Mouse (Mus musculus): ENCODE results near the gene Aox2. TPM values are rescaled to one million over a fixed set of nuclear protein-coding genes. Genes with fewer than 3 reads are reported as not detected.

Gene Aox2
- polyA plus RNA-seq, 1 experiment from 2014 or later: not detected

DNA sequence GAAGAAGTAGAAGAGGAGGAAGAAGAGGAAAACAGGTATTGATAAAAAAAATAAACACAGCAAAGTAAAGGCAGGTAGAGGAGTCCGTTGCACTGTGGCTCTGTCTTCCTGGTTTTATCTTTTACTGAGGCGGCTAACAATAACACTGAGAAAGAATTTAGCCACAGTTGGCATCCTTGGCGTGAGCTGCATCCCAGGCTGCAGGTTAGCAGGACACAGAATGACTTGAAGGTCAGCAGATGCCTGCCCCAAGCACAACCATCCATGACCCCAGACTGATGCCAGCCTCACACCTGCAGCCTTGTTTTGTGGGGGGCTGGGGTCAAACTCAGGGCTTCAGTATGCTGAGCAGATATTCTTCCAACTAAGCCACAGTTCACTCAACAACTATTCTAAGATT is 17.8 kb upstream of the Aox2 start:
- Histone ChIP-seq H3K9me3 (no peaks in the 10 kb centered on the region), H3K4me3 (no peak overlapping the region), H3K4me2 (replicated peaks) (no peak overlapping the region), H3K27me3 (replicated peaks) (no peaks in the 10 kb centered on the region), H3K36me3 (no peaks in the 10 kb centered on the region), H3K9ac (no peak overlapping the region), H3K4me1 (no peaks in the 10 kb centered on the region), H3K27ac (no peak overlapping the region)
- WGBS: 77% methylated on average over 3 of the region's 3 CpGs
- ATAC-seq (ENCODE audit: low FRiP score, low read depth): no peak

DNA sequence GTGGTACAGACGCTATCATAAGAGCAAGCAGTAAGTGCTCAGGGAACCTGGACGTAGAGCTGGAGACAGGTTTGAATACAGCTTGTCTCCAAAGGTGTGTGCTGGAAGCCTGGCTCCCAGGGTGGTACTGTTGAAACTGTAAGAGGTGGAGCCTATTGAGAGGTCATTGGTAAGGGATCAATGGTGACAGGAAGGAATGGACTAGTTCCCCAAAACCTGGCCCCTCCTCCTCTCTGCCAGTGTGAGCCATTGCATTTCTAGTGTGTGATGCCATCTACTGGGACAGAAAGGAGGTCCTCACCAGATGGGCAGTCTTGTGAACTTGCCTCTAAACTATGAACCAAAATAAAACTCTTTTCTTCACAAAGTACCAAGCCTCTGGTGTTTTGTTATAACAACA is 9.9 kb upstream of the Aox2 start:
- Histone ChIP-seq H3K4me1 (no peaks in the 10 kb centered on the region), H3K9ac (no peak overlapping the region), H3K4me2 (replicated peaks) (no peak overlapping the region), H3K27ac (no peak overlapping the region), H3K27me3 (replicated peaks) (no peaks in the 10 kb centered on the region), H3K36me3 (no peaks in the 10 kb centered on the region), H3K9me3 (no peaks in the 10 kb centered on the region), H3K4me3 (no peak overlapping the region)
- 85% methylated on average over 2 of the region's 2 CpGs for WGBS
- ATAC-seq (ENCODE audit: low FRiP score, low read depth): no peak

DNA sequence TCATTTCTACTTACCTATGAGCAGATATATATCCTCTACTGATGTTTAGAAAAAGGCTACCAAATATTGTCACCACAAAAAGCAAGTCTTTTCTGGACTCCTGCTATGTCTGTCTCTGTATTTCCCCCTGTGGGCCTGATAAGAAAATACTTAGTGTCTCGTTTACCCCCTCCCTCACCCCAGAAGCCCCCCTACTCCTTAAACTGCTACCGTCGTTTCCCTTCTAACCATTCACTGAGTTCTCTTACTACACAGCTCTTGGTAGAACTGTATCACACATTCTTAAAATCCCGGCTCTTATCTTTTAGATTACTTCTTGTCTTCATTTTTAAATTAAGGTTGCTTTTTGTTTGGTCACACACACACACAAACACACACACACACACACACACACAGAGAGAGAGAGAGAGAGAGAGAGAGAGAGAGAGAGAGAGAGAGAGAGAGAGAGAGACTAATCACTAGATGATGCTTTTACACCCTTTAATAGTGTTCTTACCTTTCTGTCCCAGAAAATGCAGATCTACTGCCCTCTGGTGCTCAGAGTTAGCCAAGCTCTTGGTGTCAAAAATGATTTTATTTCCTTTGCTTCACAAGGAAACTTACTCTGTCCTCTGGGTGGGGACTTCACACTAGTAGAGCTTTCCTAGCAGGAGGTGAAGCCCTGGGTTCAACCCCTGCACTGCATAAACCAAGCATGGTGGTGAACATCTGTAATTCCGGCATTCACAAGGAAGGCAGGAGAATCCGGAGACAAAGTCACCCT is 7.1 kb upstream of the Aox2 start:
- ATAC-seq (ENCODE audit: low FRiP score, low read depth): 0 out of 2 replicates have a peak, but pooled peaks have one; percentile 25
- Histone ChIP-seq H3K4me3 (no peak overlapping the region), H3K27ac (no peak overlapping the region), H3K9me3 (no peaks in the 10 kb centered on the region), H3K27me3 (replicated peaks) (no peaks in the 10 kb centered on the region), H3K9ac (no peak overlapping the region), H3K4me2 (replicated peaks) (no peak overlapping the region), H3K4me1 (no peaks in the 10 kb centered on the region), H3K36me3 (no peaks in the 10 kb centered on the region)
- WGBS: 66% methylated on average over 6 of the region's 6 CpGs

DNA sequence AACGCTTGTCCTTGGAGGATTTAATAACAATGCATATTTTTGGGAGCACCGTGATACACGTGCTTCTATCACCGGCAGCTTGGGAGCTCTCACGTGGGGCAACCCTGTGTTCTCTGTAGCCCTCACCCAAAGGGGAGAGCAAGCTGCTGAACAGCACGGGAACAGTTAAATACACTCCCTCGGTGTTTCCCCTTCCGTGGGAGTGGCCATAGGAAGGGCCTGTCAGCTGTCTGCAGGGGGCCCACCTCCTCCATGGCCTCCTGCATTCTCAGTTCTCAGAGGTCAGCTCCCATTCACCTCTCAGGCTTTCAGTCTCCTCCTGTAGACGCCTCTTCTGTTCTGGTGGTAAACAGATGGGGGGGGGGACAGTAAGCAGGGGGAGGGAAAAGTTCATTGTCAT is 2.2 kb upstream of the Aox2 start:
- no peak overlapping the region for H3K4me3 ChIP-seq
- H3K36me3 ChIP-seq: no peaks in the 10 kb centered on the region
- no peak for ATAC-seq (ENCODE audit: low FRiP score, low read depth)
- no peak overlapping the region for H3K27ac ChIP-seq
- H3K9me3 ChIP-seq: no peaks in the 10 kb centered on the region
- H3K4me2 ChIP-seq (replicated peaks): no peak overlapping the region; the same call in 1 of the 2 replicates
- no peaks in the 10 kb centered on the region for H3K27me3 ChIP-seq (replicated peaks)
- 28% methylated on average over 9 of the region's 9 CpGs for WGBS
- no peaks in the 10 kb centered on the region for H3K4me1 ChIP-seq
- no peak overlapping the region for H3K9ac ChIP-seq

DNA sequence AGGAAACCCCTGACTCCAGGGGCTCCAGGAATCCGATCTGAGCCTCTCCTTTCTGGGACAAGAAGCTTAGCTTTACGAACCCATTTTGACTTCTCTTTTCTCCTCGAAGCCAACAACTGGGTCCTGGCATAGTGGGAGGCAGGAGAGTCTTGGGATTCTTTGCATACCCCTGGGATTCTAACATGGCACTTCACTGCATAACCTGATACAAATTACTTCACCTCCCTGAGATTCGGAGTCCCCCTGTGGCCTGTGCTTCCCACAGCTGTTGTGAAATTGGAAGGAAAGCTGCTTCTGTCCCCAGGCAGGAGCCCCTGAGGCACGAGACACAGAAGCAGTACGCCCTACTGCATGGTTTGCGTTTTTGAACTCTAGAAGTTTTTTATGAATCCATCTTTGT is 387 bp downstream of the Aox2 start:
- ATAC-seq (ENCODE audit: low FRiP score, low read depth): no peak
- H3K9ac ChIP-seq: no peak overlapping the region
- H3K27ac ChIP-seq: no peak overlapping the region
- no peak overlapping the region for H3K4me3 ChIP-seq
- no peak overlapping the region for H3K4me2 ChIP-seq (replicated peaks)
- no peaks in the 10 kb centered on the region for H3K4me1 ChIP-seq
- H3K27me3 ChIP-seq (replicated peaks): no peaks in the 10 kb centered on the region
- H3K9me3 ChIP-seq: no peaks in the 10 kb centered on the region
- H3K36me3 ChIP-seq: no peaks in the 10 kb centered on the region
- 71% methylated on average over 7 of the region's 7 CpGs for WGBS

DNA sequence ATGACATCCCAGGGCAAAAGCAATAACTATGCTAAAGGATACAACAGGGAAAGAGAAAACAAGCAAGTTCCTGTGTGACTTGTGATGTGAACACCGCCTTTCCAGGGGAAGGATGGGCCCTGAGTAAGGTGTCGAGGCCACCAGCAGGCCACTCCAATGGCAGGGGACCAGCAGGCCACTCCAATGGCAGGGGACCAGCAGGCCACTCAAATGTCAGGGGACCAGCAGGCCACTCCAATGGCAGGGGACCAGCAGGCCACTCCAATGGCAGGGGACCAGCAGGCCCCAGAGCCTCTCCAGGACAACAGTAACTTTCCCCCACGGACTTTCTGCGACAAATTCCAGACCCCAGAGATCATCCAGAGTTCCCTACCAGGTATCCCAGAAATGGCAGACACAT is 2.3 kb downstream of the Aox2 start:
- H3K27ac ChIP-seq: no peak overlapping the region
- H3K27me3 ChIP-seq (replicated peaks): no peaks in the 10 kb centered on the region
- no peaks in the 10 kb centered on the region for H3K36me3 ChIP-seq
- WGBS: 77% methylated on average over 4 of the region's 4 CpGs
- H3K9me3 ChIP-seq: no peaks in the 10 kb centered on the region
- ATAC-seq (ENCODE audit: low FRiP score, low read depth): no peak
- H3K4me3 ChIP-seq: no peak overlapping the region
- no peaks in the 10 kb centered on the region for H3K4me1 ChIP-seq
- no peak overlapping the region for H3K4me2 ChIP-seq (replicated peaks)
- no peak overlapping the region for H3K9ac ChIP-seq

DNA sequence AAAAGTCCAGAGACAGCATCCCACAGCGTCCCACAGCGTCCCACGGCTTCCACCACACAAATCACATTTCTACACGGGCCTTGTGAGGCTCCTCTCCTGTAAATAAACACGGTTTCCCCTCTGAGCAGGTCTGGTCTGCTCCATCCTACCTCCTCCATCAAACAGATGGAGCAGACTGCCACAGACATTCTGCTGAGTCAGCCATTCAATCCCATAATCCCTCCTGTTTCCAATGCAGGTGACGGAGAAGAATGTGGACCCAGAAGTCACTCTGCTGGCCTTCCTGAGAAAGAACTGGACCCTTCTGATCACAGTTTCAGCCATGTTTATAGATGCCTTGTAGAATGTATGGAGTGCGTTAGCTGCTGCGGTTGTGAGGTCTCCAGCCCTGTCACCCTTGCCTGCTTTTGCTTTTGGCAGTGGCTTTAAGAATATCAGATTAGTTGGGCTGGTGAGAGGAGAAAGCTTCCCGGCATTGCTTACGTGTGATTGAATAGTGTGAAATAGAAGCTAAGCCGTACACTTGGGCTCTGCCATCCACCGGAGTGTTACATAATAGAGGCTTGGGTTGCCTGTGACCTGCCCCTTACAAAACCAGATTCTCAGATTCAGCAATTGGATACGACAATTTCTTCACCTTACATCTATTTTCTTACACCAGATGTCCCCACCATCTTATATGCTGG is 3.0 kb downstream of the Aox2 start:
- WGBS: 82% methylated on average over 13 of the region's 13 CpGs
- Histone ChIP-seq H3K9ac (no peak overlapping the region), H3K36me3 (no peaks in the 10 kb centered on the region), H3K9me3 (no peaks in the 10 kb centered on the region), H3K27me3 (replicated peaks) (no peaks in the 10 kb centered on the region), H3K4me3 (no peak overlapping the region), H3K27ac (no peak overlapping the region), H3K4me2 (replicated peaks) (no peak overlapping the region), H3K4me1 (no peaks in the 10 kb centered on the region)
- ATAC-seq (ENCODE audit: low FRiP score, low read depth): no peak

DNA sequence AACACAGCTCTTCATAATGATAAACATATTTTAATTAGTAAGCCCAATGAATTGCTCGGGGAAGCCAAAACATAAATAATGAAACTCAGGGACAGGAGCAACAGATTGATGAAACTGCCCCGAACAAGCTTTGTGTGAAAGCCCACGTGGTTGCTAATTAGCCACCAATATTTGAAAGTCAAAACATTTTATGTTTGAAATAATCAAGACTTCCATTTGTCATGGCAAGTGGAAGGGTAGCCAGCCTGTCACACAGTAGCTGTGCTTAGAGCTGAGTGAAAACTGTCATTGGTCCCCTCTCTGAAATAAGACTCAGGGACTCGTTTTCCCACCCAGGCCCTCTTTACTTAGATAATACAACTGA is 3.5 kb downstream of the Aox2 start:
- no peak overlapping the region for H3K27ac ChIP-seq
- no peaks in the 10 kb centered on the region for H3K27me3 ChIP-seq (replicated peaks)
- ATAC-seq (ENCODE audit: low FRiP score, low read depth): no peak
- no peaks in the 10 kb centered on the region for H3K4me1 ChIP-seq
- no peak overlapping the region for H3K4me2 ChIP-seq (replicated peaks)
- WGBS: 81% methylated on average over 4 of the region's 4 CpGs
- no peak overlapping the region for H3K4me3 ChIP-seq
- H3K36me3 ChIP-seq: no peaks in the 10 kb centered on the region
- H3K9ac ChIP-seq: no peak overlapping the region
- no peaks in the 10 kb centered on the region for H3K9me3 ChIP-seq

DNA sequence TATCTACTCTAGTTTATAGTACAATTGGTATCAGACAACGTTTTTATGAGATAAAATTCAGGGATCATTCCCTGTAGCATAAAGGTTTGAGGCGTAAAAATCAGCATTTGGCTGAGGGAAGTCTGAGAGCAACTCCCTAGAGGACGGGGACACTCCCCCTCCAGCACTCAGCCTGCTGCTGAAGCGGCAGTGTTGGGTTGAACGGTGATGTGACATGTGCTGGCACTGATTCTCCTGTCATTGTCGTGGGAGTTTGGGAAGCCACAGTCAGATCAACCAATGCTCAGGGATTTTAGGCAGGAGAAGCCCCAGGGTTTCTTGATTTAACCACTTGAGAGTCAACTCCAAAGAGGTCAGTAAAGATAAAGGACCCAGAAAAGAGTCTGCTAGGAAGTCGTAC is 6.4 kb downstream of the Aox2 start:
- 59% methylated on average over 7 of the region's 7 CpGs for WGBS
- H3K27ac ChIP-seq: no peak overlapping the region
- ATAC-seq (ENCODE audit: low FRiP score, low read depth): no peak
- no peaks in the 10 kb centered on the region for H3K27me3 ChIP-seq (replicated peaks)
- H3K9me3 ChIP-seq: no peaks in the 10 kb centered on the region
- H3K4me3 ChIP-seq: no peak overlapping the region
- H3K36me3 ChIP-seq: no peaks in the 10 kb centered on the region
- no peak overlapping the region for H3K9ac ChIP-seq
- H3K4me1 ChIP-seq: no peaks in the 10 kb centered on the region
- no peak overlapping the region for H3K4me2 ChIP-seq (replicated peaks)

DNA sequence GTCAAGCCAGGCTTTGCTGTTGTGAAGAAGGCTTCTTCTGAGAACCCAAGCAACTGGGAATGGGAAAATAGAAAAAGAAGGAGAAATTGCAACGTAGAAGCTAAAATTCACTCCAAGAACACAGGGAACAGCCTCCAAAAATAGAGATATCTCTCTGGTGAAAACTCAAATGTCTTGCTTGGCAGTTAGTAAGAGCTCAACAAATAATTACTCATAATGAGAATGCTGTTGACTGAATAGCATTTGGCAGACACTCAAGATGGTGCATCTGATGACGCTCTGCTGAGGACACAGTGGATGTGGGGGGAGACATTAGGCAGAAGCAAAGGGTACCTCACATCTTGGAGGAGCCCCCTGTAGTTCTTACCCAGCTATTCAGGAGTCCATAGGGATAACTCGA is 10.0 kb downstream of the Aox2 start:
- Histone ChIP-seq H3K27ac (no peak overlapping the region), H3K4me2 (replicated peaks) (no peak overlapping the region), H3K27me3 (replicated peaks) (no peaks in the 10 kb centered on the region), H3K9me3 (no peaks in the 10 kb centered on the region), H3K9ac (no peak overlapping the region), H3K4me3 (no peak overlapping the region), H3K36me3 (no peaks in the 10 kb centered on the region), H3K4me1 (no peaks in the 10 kb centered on the region)
- no peak for ATAC-seq (ENCODE audit: low FRiP score, low read depth)
- WGBS: 83% methylated on average over 3 of the region's 3 CpGs

DNA sequence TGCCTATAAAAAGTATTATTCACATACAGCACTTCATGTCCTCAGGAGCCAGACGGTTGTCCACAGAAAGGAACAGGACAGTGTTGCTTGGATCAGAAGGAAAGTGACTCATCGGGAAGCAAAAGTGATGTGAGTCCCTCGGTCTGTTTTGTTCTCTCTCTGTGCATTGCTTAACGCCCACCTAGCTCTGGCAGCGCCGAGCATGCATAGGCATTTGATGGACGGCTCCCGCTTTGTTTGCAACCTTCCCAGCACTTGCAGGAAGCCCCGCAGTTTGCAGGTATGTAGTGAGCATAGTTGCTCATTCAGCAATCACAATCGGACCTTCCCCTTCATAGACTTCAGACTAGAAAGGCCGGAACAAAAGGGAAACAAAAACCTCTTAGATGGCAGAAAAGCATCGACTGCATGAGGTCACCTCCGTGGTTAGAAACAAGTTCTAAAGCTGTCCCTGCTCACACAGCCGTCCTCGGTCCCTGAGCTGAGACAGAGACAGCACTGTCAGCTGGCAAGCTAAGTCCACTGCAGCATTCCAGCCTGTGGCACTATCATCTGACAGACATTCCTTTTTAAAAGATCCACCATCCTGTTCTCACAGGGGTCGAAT is 11.8 kb downstream of the Aox2 start:
- no peak overlapping the region for H3K9ac ChIP-seq
- no peaks in the 10 kb centered on the region for H3K9me3 ChIP-seq
- no peaks in the 10 kb centered on the region for H3K27me3 ChIP-seq (replicated peaks)
- H3K27ac ChIP-seq: no peak overlapping the region
- WGBS: 46% methylated on average over 16 of the region's 16 CpGs
- no peaks in the 10 kb centered on the region for H3K36me3 ChIP-seq
- H3K4me3 ChIP-seq: no peak overlapping the region
- H3K4me1 ChIP-seq: no peaks in the 10 kb centered on the region
- ATAC-seq (ENCODE audit: low FRiP score, low read depth): no peak
- no peak overlapping the region for H3K4me2 ChIP-seq (replicated peaks)

DNA sequence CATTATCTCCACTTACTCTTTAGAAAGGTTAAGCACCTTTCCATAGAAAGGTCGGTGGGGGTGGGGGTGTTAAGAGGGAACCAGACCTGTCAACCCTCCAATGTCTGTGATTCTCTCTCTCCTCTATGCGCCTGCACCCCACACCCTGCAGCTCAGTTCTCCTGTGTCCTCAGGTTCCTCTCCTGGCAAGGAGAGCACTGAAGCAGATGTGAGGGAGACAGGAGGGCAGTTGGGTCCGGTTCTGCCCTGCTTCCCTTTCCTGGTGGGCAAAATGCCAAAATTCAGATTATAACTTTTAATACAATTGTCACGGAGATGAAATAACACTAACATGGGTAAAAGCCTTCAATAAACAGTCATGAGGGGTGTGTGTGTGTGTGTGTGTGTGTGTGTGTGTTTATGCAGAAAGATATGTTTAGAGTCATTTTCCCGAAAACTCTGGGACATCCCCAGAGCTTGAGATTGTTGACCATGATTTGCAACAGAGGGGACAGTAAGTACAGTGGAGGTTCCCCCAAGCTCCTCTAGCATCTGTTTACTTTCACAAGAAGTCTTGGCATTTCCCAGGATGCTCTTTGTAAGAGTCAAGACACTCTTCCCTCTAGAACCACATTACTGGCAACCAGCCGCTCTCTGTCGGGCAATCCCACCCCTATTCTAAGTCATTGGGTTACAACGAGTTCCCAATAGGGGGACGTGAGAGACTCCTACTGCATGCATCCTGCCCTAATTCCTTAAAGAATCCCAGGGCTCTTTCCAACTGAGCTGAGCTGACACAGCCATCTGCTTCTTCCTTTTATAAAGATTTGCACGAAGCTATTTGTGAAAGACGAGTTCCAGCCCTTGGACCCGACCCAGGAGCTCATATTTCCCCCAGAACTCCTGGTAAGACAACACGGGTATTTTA is 13.5 kb downstream of the Aox2 start:
- no peaks in the 10 kb centered on the region for H3K4me1 ChIP-seq
- WGBS: 76% methylated on average over 13 of the region's 13 CpGs

More for the DNA sequence above, 13.5 kb downstream of the Aox2 start:
- Histone ChIP-seq H3K36me3 (no peaks in the 10 kb centered on the region), H3K27ac (no peak overlapping the region), H3K4me2 (replicated peaks) (no peak overlapping the region), H3K9ac (no peak overlapping the region), H3K9me3 (no peaks in the 10 kb centered on the region), H3K27me3 (replicated peaks) (no peaks in the 10 kb centered on the region), H3K4me3 (no peak overlapping the region)
- ATAC-seq (ENCODE audit: low FRiP score, low read depth): no peak
